Mouse (Mus musculus) olfactory bulb, adult 2 months (tissue): ENCODE data around the gene Sgo1.

Source experiments
- CTCF ChIP-seq: fragments of 200-500 bp; IDR thresholded peaks from 2 replicates; pipeline ENCODE4 v1.5.1; 2012; ENCODE audit warnings: low read depth, mild to moderate bottlenecking, low read length, moderate library complexity; ENCODE audit not compliant: insufficient read depth
- POLR2A ChIP-seq: fragments of 200-500 bp; IDR thresholded peaks from 2 replicates; pipeline ENCODE4 v1.6.1; 2012; ENCODE audit warnings: mild to moderate bottlenecking, low read depth, low read length, moderate library complexity; ENCODE audit not compliant: insufficient read depth

- TF ChIP-seq CTCF (no peak), POLR2A (no peak)
Measured at GRCm38 (mm10) chr17:53659230-53659629, 29.9 kb downstream of the Sgo1 start.
